Mouse (Mus musculus) mouse embryonic stem cell (cell line): ENCODE measurements around the gene Abr.

Experiments used
- in situ Hi-C, 2 experiments: fragments of 300-500 bp; cut with MboI; formaldehyde crosslinking; loops; 1 replicate in 1 of 2; 3 replicates in 1 of 2; pipeline ENCODE4 v1.14.3; 2019 to 2020; ENCODE audit warnings: low sequenced_read_pairs in 2 of 2, low pct_unique_long_range_greater_than_20kb in 1 of 2, mixed read lengths in 1 of 2; ENCODE audit not compliant: unreplicated experiment in 1 of 2

Abr gene

DNA sequence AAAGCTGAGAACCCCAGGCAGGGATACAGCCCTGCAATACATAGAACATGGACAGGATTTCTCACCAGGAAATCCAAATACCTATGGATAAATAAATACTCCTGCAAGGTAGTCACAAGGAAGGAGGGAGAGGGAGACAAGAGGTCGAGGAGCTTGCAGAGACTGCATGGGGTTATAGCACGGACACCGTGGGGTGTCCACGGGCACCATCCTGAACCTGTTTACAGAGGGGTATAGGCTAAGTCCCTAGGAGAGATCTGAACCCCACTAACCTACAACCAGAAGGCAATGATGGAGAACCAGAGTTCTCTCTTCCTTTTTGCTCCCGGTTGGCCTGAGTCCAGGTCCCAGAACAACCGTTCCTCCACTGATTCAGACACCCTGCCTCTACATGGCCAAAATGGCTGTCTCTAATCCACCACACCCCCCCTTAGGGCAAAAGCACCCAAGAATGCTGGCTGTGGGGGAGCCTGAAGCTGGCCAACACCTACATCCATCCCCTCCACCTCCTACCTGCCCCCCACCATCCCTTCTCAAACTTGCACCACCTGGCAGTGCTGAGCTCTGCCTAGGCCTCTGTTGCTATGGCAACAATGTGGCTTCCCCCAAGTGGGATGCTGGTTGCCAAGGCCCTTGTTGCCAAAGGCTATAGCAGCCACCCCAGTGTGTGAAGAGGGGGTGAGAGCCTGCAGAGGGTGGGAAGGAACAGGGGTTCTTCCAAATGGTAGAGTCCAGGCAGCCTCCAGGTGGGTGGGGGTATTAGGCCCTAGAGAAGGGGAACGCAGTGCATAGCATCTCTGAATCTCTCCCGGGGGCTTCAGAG is 114.6 kb downstream of the Abr start:
- in situ Hi-C loops: no loop called here

DNA sequence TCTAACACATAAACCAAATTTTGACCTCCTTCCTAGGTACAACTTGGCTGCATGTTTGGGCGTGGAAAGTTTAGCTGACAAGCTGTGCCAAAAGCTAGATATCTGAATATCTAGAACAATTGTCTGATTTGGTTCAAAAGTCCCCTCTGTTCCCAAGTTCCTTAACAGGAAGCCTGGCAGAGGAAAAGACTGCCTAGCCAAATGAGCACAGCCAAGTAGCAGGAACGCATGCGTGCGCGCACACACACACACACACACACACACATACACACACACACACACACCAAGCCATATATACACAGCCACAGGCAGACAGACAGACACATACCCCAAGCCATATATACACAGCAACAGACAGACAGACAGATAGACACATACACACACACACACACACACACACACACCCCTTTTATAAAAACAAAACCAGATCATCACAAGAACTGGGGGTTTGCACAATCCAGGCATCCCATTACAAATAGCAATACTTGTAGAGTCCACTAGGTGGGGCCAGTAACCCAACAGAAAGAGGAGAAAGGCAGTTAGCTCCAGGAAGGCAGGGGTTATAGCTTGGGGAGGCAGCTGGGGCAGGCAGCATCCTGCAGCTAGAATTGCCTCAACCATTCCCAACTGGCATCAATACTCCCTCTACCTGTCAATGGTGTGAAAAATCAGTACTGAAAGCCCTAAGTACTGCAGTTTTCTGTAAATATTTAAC is 115.4 kb downstream of the Abr start:
- in situ Hi-C loops: no loop called here

DNA sequence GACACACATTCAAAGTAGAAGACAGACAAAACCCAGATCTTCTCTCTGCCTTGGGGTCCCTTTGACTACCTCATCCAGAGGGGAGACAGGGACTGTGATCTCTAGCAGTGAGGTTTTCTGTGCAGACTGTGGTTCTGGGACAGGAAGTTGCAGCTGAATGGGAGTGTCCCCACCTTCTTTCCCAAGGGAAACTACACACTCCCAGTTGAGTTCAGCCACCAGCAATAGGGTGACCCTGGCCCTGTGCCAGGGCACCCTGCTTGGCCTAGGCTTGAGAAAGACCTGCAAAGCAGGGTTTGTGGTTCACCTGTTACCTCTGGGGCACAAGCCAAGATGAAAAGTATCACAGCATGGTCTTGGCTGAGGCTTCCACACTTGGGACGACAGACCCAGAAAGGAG is 117.0 kb downstream of the Abr start:
- in situ Hi-C loops: no loop called here

DNA sequence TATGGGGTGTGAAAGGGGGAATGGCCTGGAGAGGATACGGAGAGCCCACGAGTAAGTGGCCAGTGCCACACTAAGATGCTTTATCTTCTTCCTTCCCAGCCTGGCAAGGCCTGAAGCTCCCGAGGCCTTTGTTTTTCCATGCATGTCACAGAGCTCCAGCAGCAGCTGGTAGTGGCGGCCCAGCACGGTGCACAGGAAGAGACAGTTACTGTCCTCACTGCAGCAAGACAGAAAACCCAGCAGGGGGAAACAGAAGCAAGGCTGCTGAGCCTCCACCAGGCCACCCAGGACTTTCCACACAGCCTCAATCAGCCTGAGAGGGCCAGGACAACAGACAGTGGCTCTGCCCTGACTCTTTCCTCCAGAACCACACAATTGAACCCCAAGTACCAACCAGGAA is 118.1 kb downstream of the Abr start:
- in situ Hi-C loops: no loop called here

DNA sequence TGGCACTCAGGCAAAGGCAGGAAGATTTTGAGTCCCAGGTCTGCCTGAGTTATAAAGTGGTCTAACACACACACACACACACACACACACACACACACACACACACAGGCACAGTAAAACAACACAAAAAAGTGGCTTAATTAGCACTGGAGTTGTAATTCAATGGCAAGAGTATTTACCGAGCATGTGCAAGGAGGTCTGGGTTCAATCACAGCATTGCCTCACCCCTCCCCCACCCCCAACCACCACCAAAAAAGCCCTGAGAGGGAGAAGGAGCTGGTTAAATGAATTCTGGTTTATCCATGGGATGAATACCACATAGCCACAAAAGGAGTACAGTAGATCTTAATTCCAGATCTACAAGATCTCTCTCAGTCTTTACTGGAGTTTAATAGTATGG is 122.1 kb downstream of the Abr start:
- in situ Hi-C loops: no loop called here

DNA sequence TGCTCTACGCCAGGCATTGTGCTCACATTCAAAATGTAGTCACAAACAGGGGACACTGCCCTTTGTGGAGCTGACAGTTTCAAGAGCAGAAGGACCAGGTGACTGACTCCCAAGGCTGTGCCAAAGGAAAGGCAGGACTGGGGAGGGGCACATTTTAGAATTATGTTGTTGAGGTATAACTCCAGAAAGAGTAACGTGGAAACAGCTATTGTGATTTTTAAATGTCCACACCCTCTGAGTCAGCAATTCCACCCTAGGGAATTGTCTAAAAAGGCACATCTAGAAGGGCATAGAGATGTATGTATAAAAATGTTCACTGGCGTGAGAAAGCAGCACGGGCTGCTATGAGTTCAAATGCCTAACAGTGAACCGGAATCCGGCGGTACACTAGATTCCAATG is 122.5 kb downstream of the Abr start:
- in situ Hi-C loops: no loop called here

DNA sequence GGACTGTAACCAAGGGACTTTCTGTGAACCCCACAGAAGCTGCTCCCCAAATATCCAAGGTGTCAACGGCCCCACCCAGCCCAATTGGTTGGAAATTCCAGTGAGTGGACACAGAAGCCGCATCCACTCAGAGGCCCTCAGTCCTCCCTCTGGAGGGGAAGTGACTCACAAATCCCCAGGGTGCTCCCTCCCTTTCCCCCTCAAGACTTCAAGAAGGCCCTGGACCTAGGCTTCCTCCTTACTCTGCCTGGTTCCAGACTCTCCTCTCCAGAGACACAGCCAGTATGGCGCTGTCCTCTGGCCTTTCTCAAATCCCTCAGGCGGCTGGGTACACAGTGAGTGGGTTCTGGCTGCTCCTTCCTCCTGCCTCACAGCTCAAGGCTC is 124.4 kb downstream of the Abr start:
- in situ Hi-C loops: no loop called here

DNA sequence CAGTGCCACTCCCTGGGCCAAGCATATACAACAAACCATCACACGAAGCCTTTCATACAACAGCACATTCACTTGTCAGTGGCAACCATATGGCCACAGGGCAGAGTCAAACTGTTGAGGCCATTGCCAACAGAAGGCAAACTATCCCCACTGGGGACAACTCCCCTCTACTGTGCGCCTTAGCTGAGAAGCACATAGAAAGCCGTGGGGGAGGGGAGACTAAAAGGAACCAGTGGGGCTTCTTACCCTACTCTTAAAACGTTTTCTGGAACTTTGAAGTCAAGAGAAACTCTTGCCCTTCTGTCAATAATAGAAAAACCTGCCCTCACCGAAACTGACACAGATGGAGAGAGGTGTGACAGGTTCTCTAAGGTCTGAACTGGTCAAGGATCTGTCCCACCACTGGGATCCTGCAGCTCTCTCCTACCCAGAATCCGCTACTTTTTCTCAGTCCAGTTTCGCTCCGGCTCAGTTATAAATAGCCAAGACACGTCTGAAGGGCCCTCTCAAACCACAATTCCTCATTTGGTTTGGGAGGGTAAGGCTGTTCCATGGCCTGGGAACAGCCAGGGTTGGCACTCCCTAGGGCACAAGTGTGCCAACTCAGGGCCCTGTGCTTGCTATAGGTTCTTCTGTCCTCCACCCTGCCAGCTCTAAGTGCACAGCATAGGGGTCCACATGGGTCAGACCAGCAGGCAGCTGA is 124.9 kb downstream of the Abr start:
- in situ Hi-C loops: no loop called here

DNA sequence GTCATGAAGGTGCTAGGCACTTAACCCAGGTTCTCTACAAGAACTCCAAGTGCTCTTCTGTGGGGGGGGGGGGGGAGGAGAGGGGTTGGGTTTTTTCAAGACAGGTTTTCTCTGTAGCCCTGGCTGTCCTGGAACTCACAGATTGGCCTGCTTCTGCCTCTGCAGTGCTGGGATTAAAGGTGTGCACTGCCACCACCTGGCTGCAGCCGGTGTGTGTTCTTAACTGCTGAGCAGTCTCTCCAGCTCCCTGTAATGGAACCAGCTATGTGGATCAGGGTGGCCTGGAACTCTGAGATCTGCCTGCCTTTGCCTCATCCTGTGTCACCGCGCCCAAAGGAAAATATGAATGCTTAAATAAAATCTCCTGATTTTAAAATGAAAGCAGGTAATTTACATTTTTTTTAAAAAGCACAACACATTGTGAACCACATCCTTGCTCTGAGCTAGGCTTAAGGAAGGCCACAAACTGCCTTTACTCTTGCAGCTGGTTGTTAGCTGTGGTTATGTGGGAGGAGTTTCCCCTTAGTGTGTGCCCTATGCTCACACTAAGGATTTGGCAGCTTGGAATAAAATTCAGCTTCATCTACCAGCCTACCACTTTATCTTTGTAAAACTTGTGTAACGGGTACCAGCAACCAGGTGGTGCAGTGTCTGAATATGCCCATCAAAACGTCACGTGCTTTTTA is 125.9 kb downstream of the Abr start:
- in situ Hi-C loops: no loop called here

DNA sequence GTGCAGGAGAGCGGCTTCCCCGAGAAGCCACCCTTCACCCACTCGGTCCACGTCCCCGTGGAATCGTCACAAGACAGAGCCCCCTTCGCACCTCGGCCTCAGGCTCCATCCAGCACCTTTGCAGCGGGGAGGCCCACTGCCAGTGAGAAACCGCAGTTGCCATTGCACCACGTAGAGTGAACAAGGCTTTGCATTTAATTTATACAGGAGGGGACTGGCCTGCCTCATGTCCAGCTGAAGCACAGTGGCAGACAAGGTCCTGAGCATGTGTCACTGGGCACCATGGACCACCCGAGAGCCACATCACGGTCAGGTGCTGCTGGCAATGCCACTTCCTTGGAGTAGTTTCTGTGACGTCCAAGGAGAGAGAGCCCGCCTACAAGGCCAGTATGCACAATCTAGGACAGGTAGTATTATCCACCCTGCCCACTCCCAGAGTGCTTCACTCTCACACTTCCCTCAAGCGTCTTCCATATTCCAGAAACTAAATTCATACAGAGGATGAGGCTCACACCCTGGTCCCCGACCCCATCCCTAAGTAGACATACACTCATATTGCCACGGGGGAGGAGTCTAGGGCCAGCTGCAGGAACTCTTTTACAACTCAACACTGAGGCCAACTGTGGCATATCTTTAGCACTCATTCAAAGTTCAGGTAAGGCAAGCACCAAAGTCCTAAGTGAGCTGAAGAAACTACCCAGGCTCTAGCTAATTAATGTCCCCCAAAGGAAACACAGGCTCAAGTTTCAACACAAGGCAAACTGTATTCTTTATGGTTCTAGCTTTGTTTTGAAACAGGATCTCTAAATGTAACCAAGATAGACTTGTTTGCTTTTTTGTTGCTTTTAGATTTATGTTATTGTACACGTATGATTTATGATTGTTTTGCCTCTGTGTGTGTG is 126.7 kb downstream of the Abr start:
- in situ Hi-C loops: no loop called here

DNA sequence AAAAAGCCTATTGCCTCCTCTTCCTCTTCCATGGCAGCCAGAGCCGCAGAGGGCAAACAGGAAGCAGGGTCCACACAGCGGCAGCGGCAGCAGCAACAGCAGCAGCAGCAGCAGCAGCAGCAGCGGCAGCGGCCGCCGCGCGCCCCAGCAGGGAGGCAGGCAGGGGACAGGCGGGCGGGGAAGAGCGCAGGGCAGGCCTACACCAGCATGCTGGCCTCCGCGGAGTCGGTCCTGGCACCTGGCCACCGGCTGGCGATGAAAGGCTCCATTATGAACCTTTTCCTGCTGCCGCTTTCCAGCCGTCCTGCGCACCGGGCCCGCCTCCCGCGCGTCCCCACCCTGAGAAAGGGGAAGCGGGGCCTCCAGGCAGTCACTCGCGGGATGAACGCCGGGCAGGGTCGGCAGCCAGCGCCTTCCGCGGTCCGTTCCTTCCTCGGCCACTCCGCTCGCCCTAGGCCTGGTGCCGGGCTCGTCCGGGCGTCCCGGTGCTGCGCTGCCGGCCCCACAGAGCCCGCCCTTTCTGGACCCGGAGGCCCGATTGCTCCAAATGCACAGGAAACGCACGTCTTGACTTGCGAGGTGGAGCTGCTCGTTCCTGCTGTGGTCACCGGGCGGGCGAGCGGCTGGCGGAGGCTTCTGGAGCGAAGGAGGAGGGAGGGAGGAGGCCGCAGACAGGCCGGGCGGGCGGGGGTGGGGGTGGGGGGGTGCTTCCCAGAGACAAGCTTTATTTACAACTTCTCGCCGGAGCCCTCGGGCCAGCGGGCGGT is 127.6 kb downstream of the Abr start:
- in situ Hi-C loops: no loop called here

DNA sequence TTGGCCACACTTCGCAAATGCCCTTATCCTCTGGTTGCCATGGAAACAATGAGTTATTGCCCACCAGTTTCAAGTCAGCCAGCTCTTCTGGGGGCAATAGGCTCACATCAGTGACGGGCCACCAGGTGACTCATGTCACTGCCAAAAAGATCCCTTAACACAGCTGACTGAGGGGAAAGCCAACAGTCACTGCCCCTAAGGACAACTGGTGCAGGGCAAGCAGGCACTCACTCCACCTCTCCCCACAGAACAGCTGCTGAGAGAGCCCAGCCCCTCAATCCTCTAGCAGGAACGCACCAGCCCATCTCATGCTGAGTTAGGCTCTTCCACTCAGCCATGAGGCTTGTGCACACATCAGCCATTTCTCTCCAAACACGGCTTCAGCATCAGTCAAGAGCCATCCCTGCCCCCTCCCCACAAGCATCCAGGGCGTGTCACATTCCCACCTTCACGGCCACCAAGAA is 128.3 kb downstream of the Abr start:
- in situ Hi-C loops: no loop called here

DNA sequence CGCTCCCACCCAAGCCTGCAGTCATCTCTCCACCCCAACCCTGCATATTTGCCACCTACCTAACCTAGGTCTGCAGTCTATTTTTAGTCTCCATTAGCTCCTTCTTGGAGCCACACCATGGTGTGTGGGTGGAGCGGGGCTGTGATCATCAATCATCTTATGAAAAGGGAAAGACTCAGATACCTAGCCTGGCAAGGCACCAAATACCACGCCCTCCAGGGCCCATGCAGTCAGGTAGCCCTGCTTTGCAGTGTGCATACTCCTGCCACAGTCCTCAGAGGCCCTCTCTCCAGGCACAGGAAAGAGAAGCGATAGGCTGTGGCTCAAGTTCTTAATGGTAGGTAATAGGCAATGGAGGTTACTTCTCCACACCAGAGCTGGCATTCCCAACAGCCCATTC is 128.9 kb downstream of the Abr start:
- in situ Hi-C loops: no loop called here

DNA sequence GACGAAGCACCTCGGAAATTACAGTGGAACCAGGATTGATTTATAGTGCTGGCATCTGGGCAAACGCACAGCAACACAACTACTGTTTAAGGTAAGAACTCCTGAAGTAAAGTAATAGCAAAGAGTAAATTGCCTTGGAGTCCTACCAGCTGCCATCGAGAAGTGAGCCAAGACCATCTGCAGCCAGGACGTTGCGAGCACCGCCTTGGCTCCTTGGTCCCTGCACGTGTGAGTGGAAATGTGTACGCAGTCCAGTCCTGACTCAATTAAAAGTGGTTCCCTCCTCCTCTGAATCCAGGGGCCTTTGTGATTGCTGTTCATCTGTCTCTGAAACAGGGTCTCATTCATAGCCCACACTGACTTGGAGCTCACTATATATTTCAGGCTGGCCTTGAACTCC is 130.3 kb downstream of the Abr start:
- in situ Hi-C loops: no loop called here

DNA sequence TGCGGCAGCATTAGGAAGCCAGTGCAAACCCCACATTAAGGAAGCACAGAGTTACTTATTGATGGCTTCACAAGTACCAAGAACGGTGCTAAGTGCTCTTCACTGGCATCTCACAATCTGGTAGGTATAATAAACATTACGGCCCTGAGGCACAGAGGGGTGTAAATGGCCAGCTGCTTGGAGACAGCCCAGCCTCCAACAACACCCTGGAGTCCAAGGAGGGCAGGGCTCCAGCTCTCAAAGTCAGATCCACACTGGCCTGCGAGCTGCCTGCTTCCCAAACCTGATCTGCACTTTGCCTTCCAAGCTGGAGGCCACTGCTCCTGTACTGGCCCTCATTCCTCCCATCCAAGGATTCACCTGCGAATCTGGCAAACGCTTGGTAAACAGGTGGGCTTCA is 132.7 kb downstream of the Abr start:
- in situ Hi-C loops: no loop called here

DNA sequence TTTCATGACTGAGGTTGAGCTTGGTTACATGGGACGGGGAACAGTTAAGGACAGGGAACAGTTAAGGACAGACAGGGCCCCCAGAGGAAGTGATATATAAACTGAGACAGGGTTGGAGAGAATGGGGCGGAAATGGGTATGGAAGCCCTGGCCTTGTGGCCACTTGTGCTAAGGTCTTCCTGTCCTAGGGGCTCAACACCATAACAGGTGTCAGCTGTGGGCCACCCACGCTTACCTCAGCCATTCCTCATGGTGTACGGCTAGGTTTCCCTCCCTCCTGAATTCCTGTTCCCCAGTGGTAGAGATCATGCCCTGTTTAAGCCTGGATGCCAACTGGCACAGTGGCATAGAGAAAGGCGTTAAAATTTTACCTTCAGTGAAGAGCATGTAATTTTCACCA is 135.1 kb downstream of the Abr start:
- in situ Hi-C loops: no loop called here

DNA sequence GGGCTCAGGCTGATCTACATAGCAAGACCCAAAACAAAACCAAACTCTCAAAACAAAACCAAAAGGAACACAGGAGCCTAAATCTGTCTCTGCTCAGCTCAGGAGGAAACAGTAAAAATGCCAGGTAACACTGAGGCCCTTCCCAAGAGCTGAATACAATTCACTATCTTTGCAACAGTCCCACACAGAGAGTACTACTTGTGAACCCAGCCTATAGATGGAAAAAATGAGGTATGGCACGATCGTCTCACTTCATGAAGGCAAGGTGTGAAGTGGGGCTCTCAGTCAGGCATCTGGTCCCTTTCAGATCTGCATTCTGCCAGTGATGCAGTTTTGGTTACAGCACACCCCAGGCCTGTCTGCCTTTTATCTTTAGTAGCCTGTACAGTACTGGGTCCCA is 138.1 kb downstream of the Abr start:
- in situ Hi-C loops: no loop called here
